Mouse (Mus musculus) stomach, embryonic 15.5 days (tissue): Measurements from ENCODE around the gene Zbtb5. TPM values are rescaled to one million over a fixed set of nuclear protein-coding genes. Genes with fewer than 3 reads are reported as not detected.
"Not testable (repeated sequence)": the region's sequence is repeated elsewhere in the genome, so short reads cannot be mapped to it uniquely, and the experiment has no call there.

ENCODE experiments used
- ATAC-seq: fragments of 200-750 bp; cut with Nextera tagmentation; 2 replicates; pipeline ENCODE4 v1.8.0; 2017; ENCODE audit warnings: low read depth, moderate number of reproducible peaks, moderate TSS enrichment; ENCODE audit not compliant: insufficient read depth, low FRiP score
- H3K27ac ChIP-seq: fragments of 300-500 bp; sonication (generic); 2 replicates; pipeline ENCODE4 v1.5.1; 2015; ENCODE audit warnings: mild to moderate bottlenecking, inconsistent platforms
- H3K27me3 ChIP-seq: fragments of 300-500 bp; sonication (generic); replicated peaks from 2 replicates; pipeline ENCODE4 v1.6.1; 2015; ENCODE audit warnings: inconsistent platforms
- H3K36me3 ChIP-seq: fragments of 300-500 bp; sonication (generic); 2 replicates; pipeline ENCODE4 v1.6.1; 2015; ENCODE audit warnings: inconsistent platforms
- H3K4me1 ChIP-seq: fragments of 300-500 bp; sonication (generic); 2 replicates; pipeline ENCODE4 v1.6.1; 2015; ENCODE audit warnings: inconsistent platforms
- H3K4me2 ChIP-seq: fragments of 300-500 bp; sonication (generic); 2 replicates; pipeline ENCODE4 v1.6.1; 2015; ENCODE audit warnings: mild to moderate bottlenecking, inconsistent platforms
- H3K4me3 ChIP-seq: fragments of 300-500 bp; sonication (generic); replicated peaks from 2 replicates; pipeline ENCODE4 v1.5.1; 2015; ENCODE audit warnings: inconsistent platforms
- H3K9ac ChIP-seq: fragments of 300-500 bp; sonication (generic); 2 replicates; pipeline ENCODE4 v1.6.1; 2015; ENCODE audit warnings: inconsistent platforms
- H3K9me3 ChIP-seq: fragments of 300-500 bp; sonication (generic); 2 replicates; pipeline ENCODE4 v1.6.1; 2016; ENCODE audit warnings: inconsistent platforms
- WGBS: fragments of 180-500 bp; shearing (Covaris S2); methylation state at CpG from one replicate; pipeline ENCODE4 v1.1.7; 2015; 5-methylcytosine and 5-hydroxymethylcytosine counted together
- polyA plus RNA-seq: library from polyadenylated mRNA; unstranded; fragments of >200 nt; fragmentation: Nextera tagmentation; extraction: Ambion mirVana; gene quantifications from 2 replicates; pipeline ENCODE4 v1.2.1, GENCODE M21; 2015

Gene Zbtb5
- polyA plus RNA-seq, 1 experiment from 2014 or later: 17.6 TPM

DNA sequence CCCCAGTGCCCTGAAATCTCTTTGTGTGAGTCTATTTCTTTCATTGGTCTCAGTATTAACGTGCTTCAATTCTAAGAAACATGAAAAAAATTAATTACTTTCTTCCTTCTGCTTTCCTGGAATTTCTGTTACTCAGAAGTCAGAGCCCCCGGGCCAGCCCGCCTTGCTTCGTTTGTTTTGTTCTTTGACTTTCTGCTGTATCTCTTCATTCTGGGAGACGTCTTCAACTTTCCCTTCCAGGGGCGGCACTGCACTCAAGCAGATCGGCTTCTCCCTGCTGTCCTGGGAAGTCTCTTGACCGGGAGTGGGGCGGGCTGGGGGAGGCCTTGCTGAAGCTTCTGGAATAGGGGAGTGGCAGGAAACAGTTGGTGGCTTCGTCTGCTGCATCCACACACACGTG lies 49.1 kb downstream of the Zbtb5 start:
- no peak overlapping the region for H3K27ac ChIP-seq
- H3K9me3 ChIP-seq: no peaks in the 10 kb centered on the region
- no peaks in the 10 kb centered on the region for H3K36me3 ChIP-seq
- H3K9ac ChIP-seq: no peak overlapping the region
- no peak overlapping the region for H3K4me3 ChIP-seq
- H3K27me3 ChIP-seq: no peaks in the 10 kb centered on the region
- 58% methylated on average over 11 of the region's 11 CpGs for WGBS
- no peak overlapping the region for H3K4me2 ChIP-seq
- no peaks in the 10 kb centered on the region for H3K4me1 ChIP-seq
- ATAC-seq: no peak

DNA sequence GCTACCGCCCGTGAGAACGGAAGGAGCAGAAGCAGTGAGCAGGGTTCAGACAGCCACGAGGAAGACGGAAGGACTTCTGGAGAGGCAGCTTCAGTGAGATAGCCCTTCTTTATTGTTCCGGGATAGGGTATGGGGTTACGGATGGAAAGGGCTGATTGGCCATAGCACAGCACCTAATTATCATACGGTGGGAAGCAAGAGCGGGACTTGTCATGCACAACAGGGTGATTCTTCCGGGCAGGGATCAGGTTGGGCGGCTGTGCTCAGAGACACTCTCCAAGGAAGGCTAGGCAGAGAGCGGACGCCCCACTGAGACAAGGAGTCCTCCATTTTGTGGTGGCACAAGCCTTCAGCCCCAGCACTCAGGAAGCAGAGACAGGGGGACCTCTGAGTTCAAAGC lies 53.0 kb downstream of the Zbtb5 start:
- WGBS: 91% methylated on average over 13 of the region's 13 CpGs
- H3K4me2 ChIP-seq: no peak overlapping the region
- H3K4me3 ChIP-seq: no peak overlapping the region
- H3K9ac ChIP-seq: no peak overlapping the region
- no peaks in the 10 kb centered on the region for H3K4me1 ChIP-seq
- H3K9me3 ChIP-seq: no peaks in the 10 kb centered on the region
- no peak overlapping the region for H3K27ac ChIP-seq
- no peaks in the 10 kb centered on the region for H3K36me3 ChIP-seq
- no peak for ATAC-seq
- no peaks in the 10 kb centered on the region for H3K27me3 ChIP-seq

- H3K4me3 ChIP-seq: no peak overlapping the region
- H3K9ac ChIP-seq: no peak overlapping the region
- no peak overlapping the region for H3K4me2 ChIP-seq
- H3K27ac ChIP-seq: no peak overlapping the region
- no peaks in the 10 kb centered on the region for H3K27me3 ChIP-seq
- H3K4me1 ChIP-seq: no peaks in the 10 kb centered on the region
- H3K36me3 ChIP-seq: no peaks in the 10 kb centered on the region
- 81% methylated on average over 9 of the region's 9 CpGs for WGBS
- no peak for ATAC-seq
- H3K9me3 ChIP-seq: no peaks in the 10 kb centered on the region
Measured at GRCm38 (mm10) chr4:44958776-44959175, 53.4 kb downstream of the Zbtb5 start.

DNA sequence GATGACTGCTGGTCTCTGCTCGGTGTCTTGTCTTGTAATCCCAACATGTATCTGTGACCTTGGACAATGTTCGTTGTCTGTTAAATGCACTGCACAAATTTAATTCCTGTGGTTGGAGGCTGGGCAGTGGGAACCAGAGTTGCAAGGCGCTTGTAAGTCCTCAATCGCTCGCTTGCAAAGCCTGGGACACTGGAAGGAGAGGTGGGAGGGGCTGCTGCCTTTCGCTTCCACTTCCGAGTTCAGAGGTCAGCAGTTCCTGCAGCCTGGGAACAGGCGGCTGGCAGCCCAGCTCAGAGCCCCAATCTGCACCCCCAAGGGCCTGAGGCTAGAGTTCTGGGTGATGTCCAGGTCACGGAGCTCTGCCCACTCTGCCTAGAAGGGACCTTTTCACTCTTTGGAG lies 59.2 kb downstream of the Zbtb5 start:
- no peak for ATAC-seq
- no peak overlapping the region for H3K9ac ChIP-seq
- no peaks in the 10 kb centered on the region for H3K36me3 ChIP-seq
- no peak overlapping the region for H3K4me2 ChIP-seq
- no peaks in the 10 kb centered on the region for H3K4me1 ChIP-seq
- H3K4me3 ChIP-seq: no peak overlapping the region
- WGBS: 63% methylated on average over 9 of the region's 9 CpGs
- H3K9me3 ChIP-seq: no peaks in the 10 kb centered on the region
- H3K27ac ChIP-seq: no peak overlapping the region
- H3K27me3 ChIP-seq: no peaks in the 10 kb centered on the region

DNA sequence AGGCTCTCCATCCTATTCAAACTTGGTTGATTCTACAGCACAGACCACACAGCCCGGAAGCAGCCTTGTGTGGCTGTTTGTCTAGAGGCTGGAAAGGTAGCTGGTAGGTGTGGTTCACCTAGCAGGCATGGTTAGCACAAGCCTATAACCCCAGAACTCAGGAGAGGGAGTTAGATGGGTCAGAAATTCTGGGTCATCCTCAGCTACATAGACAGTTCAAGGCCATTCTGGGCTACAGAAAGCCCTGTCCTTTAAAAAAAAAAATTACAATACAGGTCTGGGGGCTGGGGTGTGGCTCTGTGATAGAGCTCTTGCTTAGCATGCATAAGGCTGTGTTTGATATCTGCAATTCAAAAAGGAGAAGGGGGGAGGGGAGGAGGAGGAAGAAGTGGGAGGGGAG lies 63.9 kb downstream of the Zbtb5 start:
- no peak overlapping the region for H3K4me3 ChIP-seq
- no peaks in the 10 kb centered on the region for H3K9me3 ChIP-seq
- H3K4me1 ChIP-seq: no peaks in the 10 kb centered on the region
- H3K27ac ChIP-seq: no peak overlapping the region
- H3K9ac ChIP-seq: no peak overlapping the region
- H3K4me2 ChIP-seq: no peak overlapping the region
- no peaks in the 10 kb centered on the region for H3K27me3 ChIP-seq
- 64% methylated on average over 1 of the region's 1 CpGs for WGBS
- no peak for ATAC-seq
- no peaks in the 10 kb centered on the region for H3K36me3 ChIP-seq

GRCm38 (mm10) chr4:44947464-44947863 lies 64.7 kb downstream of the Zbtb5 start:
- H3K9ac ChIP-seq: no peak overlapping the region
- WGBS: 80% methylated on average over 5 of the region's 5 CpGs
- no peaks in the 10 kb centered on the region for H3K27me3 ChIP-seq
- no peak for ATAC-seq
- H3K36me3 ChIP-seq: no peaks in the 10 kb centered on the region
- H3K27ac ChIP-seq: no peak overlapping the region
- H3K9me3 ChIP-seq: no peaks in the 10 kb centered on the region
- H3K4me1 ChIP-seq: no peaks in the 10 kb centered on the region
- no peak overlapping the region for H3K4me2 ChIP-seq
- H3K4me3 ChIP-seq: no peak overlapping the region

- not testable (repeated sequence) for H3K4me3 ChIP-seq, ATAC-seq, H3K9ac ChIP-seq, H3K27me3 ChIP-seq, H3K27ac ChIP-seq, H3K36me3 ChIP-seq, H3K9me3 ChIP-seq, H3K4me2 ChIP-seq, H3K4me1 ChIP-seq
- 94% methylated on average over 2 of the region's 2 CpGs for WGBS
Measured at GRCm38 (mm10) chr4:44946126-44946525, 66.1 kb downstream of the Zbtb5 start.

DNA sequence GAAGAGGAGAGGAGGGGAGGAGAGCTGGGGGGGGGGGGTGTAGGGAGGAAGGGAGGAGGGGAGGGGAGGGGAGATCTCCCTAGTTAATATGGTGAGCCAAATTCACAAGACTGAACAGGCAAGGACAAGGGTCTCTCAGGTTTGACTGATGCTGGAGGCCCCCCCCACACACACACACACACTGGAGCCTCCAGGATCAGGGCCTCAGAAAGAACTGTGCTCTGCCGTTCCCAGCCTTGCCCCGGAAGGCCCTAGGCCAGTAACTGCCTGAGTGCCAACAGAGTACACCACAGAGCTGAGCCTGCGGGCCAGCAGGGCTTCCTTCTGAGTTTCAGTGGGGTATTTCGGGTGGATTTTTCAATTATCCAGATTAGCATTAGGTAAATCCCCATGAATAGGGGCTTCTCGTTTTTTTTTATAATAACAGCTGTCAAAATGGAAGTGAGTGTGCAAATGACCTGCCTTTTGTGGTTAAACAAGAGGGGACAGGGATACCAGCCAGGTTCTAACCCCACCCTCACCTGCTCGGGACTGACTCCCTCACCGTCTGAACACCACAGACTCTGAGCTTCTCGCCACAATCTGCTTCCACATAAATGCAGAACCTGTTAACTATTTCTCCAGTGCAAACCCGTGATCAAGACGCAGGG lies 67.7 kb downstream of the Zbtb5 start:
- no peaks in the 10 kb centered on the region for H3K36me3 ChIP-seq
- no peaks in the 10 kb centered on the region for H3K9me3 ChIP-seq
- no peak overlapping the region for H3K4me3 ChIP-seq
- no peak for ATAC-seq
- no peaks in the 10 kb centered on the region for H3K4me1 ChIP-seq
- H3K27ac ChIP-seq: no peak overlapping the region
- H3K4me2 ChIP-seq: no peak overlapping the region
- H3K27me3 ChIP-seq: no peaks in the 10 kb centered on the region
- H3K9ac ChIP-seq: no peak overlapping the region
- WGBS: 81% methylated on average over 10 of the region's 10 CpGs

DNA sequence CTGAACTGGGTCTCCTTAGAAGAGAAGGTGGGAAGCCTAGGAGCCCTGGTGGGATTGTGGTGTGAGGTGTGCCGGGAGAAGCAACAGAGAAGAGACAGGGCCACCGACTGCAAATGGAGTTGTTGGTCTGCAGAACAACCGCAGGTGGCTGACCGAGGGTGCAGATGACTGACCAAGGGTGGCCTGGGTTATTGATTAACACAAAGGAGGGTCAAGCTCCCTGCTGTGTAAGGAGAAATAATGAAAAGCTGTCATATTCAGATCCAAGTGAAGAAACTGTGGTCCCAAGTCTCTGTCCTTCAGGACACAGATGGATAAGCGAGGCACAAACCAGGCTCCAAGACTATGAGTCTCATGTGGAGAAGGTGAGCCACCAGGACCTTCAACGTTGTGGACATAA lies 68.7 kb downstream of the Zbtb5 start:
- Histone ChIP-seq H3K27me3 (no peaks in the 10 kb centered on the region), H3K4me2 (no peak overlapping the region), H3K9me3 (no peaks in the 10 kb centered on the region), H3K9ac (no peak overlapping the region), H3K4me1 (no peaks in the 10 kb centered on the region), H3K27ac (no peak overlapping the region), H3K36me3 (no peaks in the 10 kb centered on the region), H3K4me3 (no peak overlapping the region)
- 86% methylated on average over 6 of the region's 6 CpGs for WGBS
- no peak for ATAC-seq

- H3K9me3 ChIP-seq: no peaks in the 10 kb centered on the region
- H3K4me1 ChIP-seq: no peaks in the 10 kb centered on the region
- no peak overlapping the region for H3K27ac ChIP-seq
- H3K36me3 ChIP-seq: no peaks in the 10 kb centered on the region
- H3K4me2 ChIP-seq: no peak overlapping the region
- H3K9ac ChIP-seq: no peak overlapping the region
- 88% methylated on average over 1 of the region's 1 CpGs for WGBS
- no peak overlapping the region for H3K4me3 ChIP-seq
- H3K27me3 ChIP-seq: no peaks in the 10 kb centered on the region
- ATAC-seq: no peak
Measured at GRCm38 (mm10) chr4:44942237-44942636, 70.0 kb downstream of the Zbtb5 start.

Other genes with a start within 250 kb of the Zbtb5 start
- 79.2 and 84.2 TPM in 2 replicates for gene Grhpr, start 31.0 kb downstream of the Zbtb5 start, polyA plus RNA-seq
- 37.4 and 41.8 TPM in 2 replicates for gene Polr1e, start 6.2 kb upstream of the Zbtb5 start, polyA plus RNA-seq
- 10.9 and 12.5 TPM in 2 replicates for gene Fbxo10, start 72.2 kb upstream of the Zbtb5 start, polyA plus RNA-seq
- 279 and 306 TPM in 2 replicates for gene Tomm5, start 95.7 kb upstream of the Zbtb5 start, polyA plus RNA-seq
- 0.74 and 0.84 TPM in 2 replicates for gene Frmpd1, start 172.5 kb upstream of the Zbtb5 start, polyA plus RNA-seq